Mouse (Mus musculus): ENCODE results near the gene Thumpd1. TPM values are rescaled to one million over a fixed set of nuclear protein-coding genes. Genes with fewer than 3 reads are reported as not detected.

Thumpd1 gene
- polyA plus RNA-seq, 1 experiment from 2014 or later: 62.9 TPM

DNA sequence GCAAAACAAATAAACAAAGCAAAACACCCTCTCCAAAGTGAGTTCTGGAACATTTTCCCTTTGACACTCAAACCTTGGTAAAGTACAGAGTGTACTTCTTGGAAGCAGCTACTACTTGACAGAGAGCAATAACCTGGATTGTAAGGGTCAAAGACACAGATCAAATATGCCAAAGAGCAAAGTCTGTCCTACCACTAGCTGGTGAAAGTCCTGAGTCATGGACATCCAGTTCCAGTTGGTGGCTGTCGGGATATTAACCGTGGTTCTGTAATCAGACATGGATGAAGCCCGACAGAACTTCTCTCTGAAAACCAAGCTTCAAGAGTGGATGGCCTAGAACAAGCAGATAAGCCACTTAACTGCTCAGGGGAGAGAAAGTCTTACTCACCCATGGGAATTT, 52.7 kb downstream of the Thumpd1 start:
- Histone ChIP-seq H3K27ac (no peak overlapping the region), H3K4me3 (replicated peaks) (no peak overlapping the region), H3K9me3 (no peaks in the 10 kb centered on the region), H3K36me3 (no peaks in the 10 kb centered on the region), H3K27me3 (replicated peaks) (no peaks in the 10 kb centered on the region), H3K4me2 (replicated peaks) (no peak overlapping the region), H3K9ac (no peak overlapping the region), H3K4me1 (replicated peaks) (no peaks in the 10 kb centered on the region)
- WGBS: 87% methylated on average over 3 of the region's 3 CpGs
- no peak for ATAC-seq

Other genes starting within 250 kb of the Thumpd1 start
- not detected in 2 replicates for gene Umod, start 241.5 kb downstream of the Thumpd1 start, polyA plus RNA-seq (2015; fragmentation: Nextera tagmentation; extraction: Ambion mirVana)
- gene Acsm5, start 201.3 kb downstream of the Thumpd1 start, polyA plus RNA-seq (2015; fragmentation: Nextera tagmentation; extraction: Ambion mirVana): not detected in 2 replicates
- gene Pdilt, start 197.3 kb downstream of the Thumpd1 start, polyA plus RNA-seq (2015; fragmentation: Nextera tagmentation; extraction: Ambion mirVana): not detected in 2 replicates
- gene Acsm2, start 166.5 kb downstream of the Thumpd1 start, polyA plus RNA-seq (2015; fragmentation: Nextera tagmentation; extraction: Ambion mirVana): not detected in 2 replicates
- gene Acsm1, start 113.8 kb downstream of the Thumpd1 start, polyA plus RNA-seq (2015; fragmentation: Nextera tagmentation; extraction: Ambion mirVana): 0.18 TPM in 1 of 2 replicates, not detected in the other
- not detected in 2 replicates for gene Acsm4, start 30.8 kb downstream of the Thumpd1 start, polyA plus RNA-seq (2015; fragmentation: Nextera tagmentation; extraction: Ambion mirVana)
- gene Acsm3, start 40.1 kb upstream of the Thumpd1 start, polyA plus RNA-seq (2015; fragmentation: Nextera tagmentation; extraction: Ambion mirVana): 9.1 and 9.2 TPM in 2 replicates
- 17.7 and 19.6 TPM in 2 replicates for gene Rexo5, start 73.2 kb upstream of the Thumpd1 start, polyA plus RNA-seq (2015; fragmentation: Nextera tagmentation; extraction: Ambion mirVana)
- gene Eri2, start 73.3 kb upstream of the Thumpd1 start, polyA plus RNA-seq (2015; fragmentation: Nextera tagmentation; extraction: Ambion mirVana): 16.0 and 18.8 TPM in 2 replicates
- gene Lyrm1, start 175.1 kb upstream of the Thumpd1 start, polyA plus RNA-seq (2015; fragmentation: Nextera tagmentation; extraction: Ambion mirVana): 8.1 and 9.5 TPM in 2 replicates
- 10.6 and 11.6 TPM in 2 replicates for gene Dcun1d3, start 175.5 kb upstream of the Thumpd1 start, polyA plus RNA-seq (2015; fragmentation: Nextera tagmentation; extraction: Ambion mirVana)

Data from intestine, embryonic 15.5 days (tissue).